Mouse (Mus musculus): ENCODE results near the gene Cacna1a.

- peak; percentile 86 for TF ChIP-seq CTCF (IDR thresholded peaks at IDR 0.05; ENCODE audit: control insufficient read depth, insufficient read depth, low read length)
- TF ChIP-seq POLR2A (IDR thresholded peaks at IDR 0.05; ENCODE audit: borderline replicate concordance, control insufficient read depth, low read depth, low read length) = no peak
Observed at GRCm38 (mm10) chr8:84592015-84592662, 203.9 kb downstream of the Cacna1a start.
